Mouse (Mus musculus) neural tube, embryonic 12.5 days (tissue): ENCODE results near the gene Zp2. TPM values are rescaled to one million over a fixed set of nuclear protein-coding genes. Genes with fewer than 3 reads are reported as not detected.

Experiments used
- ATAC-seq: fragments of 200-750 bp; cut with Nextera tagmentation; 2 replicates; pipeline ENCODE4 v1.8.0; 2017; ENCODE audit warnings: low read depth, mild to moderate bottlenecking, moderate TSS enrichment, moderate library complexity; ENCODE audit not compliant: low FRiP score
- H3K27ac ChIP-seq: fragments of 300-500 bp; sonication (generic); 2 replicates; pipeline ENCODE4 v1.5.1; 2016
- H3K27me3 ChIP-seq: fragments of 300-500 bp; sonication (generic); replicated peaks from 2 replicates; pipeline ENCODE4 v1.6.1; 2016; ENCODE audit warnings: mild to moderate bottlenecking
- H3K36me3 ChIP-seq: fragments of 300-500 bp; sonication (generic); 2 replicates; pipeline ENCODE4 v1.6.1; 2016; ENCODE audit warnings: mild to moderate bottlenecking
- H3K4me1 ChIP-seq: fragments of 300-500 bp; sonication (generic); 2 replicates; pipeline ENCODE4 v1.6.1; 2016
- H3K4me2 ChIP-seq: fragments of 300-500 bp; sonication (generic); replicated peaks from 2 replicates; pipeline ENCODE4 v1.6.1; 2016; ENCODE audit warnings: mild to moderate bottlenecking
- H3K4me3 ChIP-seq: fragments of 300-500 bp; sonication (generic); 2 replicates; pipeline ENCODE4 v1.5.1; 2016
- H3K9ac ChIP-seq: fragments of 300-500 bp; sonication (generic); 2 replicates; pipeline ENCODE4 v1.6.1; 2016; ENCODE audit warnings: mild to moderate bottlenecking
- H3K9me3 ChIP-seq: fragments of 300-500 bp; sonication (generic); 2 replicates; pipeline ENCODE4 v1.6.1; 2016; ENCODE audit warnings: mild to moderate bottlenecking
- WGBS: fragments of 180-500 bp; shearing (Covaris S2); methylation state at CpG from one replicate; pipeline ENCODE4 v1.1.7; 2016; 5-methylcytosine and 5-hydroxymethylcytosine counted together
- polyA plus RNA-seq: library from polyadenylated mRNA; unstranded; fragments of >200 nt; fragmentation: Nextera tagmentation; extraction: Ambion mirVana; gene quantifications from 2 replicates; pipeline ENCODE4 v1.2.1, GENCODE M21; 2016

Zp2 gene
- polyA plus RNA-seq, 1 experiment from 2014 or later: not detected

GRCm38 (mm10) chr7:120174723-120175504 is 29.8 kb upstream of the Zp2 start:
- 0 out of 2 replicates have a peak, but pooled peaks cover 2% of the 10 kb centered on the region for H3K4me1 ChIP-seq
- ATAC-seq: no peak

GRCm38 (mm10) chr7:120173603-120174244 is 28.6 kb upstream of the Zp2 start, which contains the start of gene Anks4b:
Gene Anks4b (plus strand): TSS chr7:120173858.
- no peaks in the 10 kb centered on the region for H3K4me1 ChIP-seq
- no peak within 1 kb of the TSS for H3K9ac ChIP-seq
- no peak within 1 kb of the TSS for H3K4me2 ChIP-seq
- H3K27ac ChIP-seq: no peak within 1 kb of the TSS
- no peak for ATAC-seq
- no peaks in the 10 kb centered on the region for H3K36me3 ChIP-seq
- H3K27me3 ChIP-seq: no peaks in the 10 kb centered on the region
- 88% methylated on average over 10 of the region's 10 CpGs for WGBS
- H3K4me3 ChIP-seq: no peak within 1 kb of the TSS
- no peaks in the 10 kb centered on the region for H3K9me3 ChIP-seq

More at GRCm38 (mm10) chr7:120174723-120175504, 29.8 kb upstream of the Zp2 start:
- Histone ChIP-seq H3K36me3 (no peaks in the 10 kb centered on the region), H3K27me3 (no peaks in the 10 kb centered on the region), H3K4me3 (no peak overlapping the region), H3K9me3 (no peaks in the 10 kb centered on the region), H3K27ac (no peak overlapping the region), H3K4me2 (no peak overlapping the region), H3K9ac (no peak overlapping the region)
- WGBS: 87% methylated on average over 11 of the region's 11 CpGs

DNA sequence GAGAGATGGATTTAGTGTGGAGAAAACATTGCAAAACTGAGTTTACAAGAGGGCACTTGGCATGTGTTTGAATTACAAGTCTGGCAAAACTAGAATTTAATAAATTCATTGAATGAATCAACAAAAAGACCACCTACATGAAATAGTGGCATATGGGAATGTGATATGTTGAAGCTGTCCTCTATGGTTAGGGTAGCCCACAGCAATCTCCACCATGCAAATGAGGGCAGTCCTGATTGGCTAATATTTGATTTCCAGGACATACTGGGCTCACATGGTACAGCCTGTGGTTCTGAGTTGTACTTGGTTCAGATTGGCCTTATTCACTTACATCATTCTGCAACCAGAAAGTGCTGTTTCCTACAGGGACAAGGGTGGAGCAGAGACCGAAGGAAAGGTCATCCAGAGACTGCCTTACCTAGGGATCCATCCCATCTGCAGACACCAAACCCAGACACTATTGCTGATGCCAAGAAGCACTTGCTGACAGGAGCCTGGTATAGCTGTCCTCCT is 27.2 kb upstream of the Zp2 start:
- WGBS: 85% methylated on average over 1 of the region's 1 CpGs
- H3K4me1 ChIP-seq: no peaks in the 10 kb centered on the region
- no peak for ATAC-seq

GRCm38 (mm10) chr7:120163581-120164251 is 18.6 kb upstream of the Zp2 start:
- Histone ChIP-seq H3K27me3 (no peaks in the 10 kb centered on the region), H3K4me3 (no peak overlapping the region), H3K9ac (no peak overlapping the region), H3K36me3 (no peaks in the 10 kb centered on the region), H3K27ac (no peak overlapping the region), H3K9me3 (no peaks in the 10 kb centered on the region), H3K4me1 (no peaks in the 10 kb centered on the region), H3K4me2 (no peak overlapping the region)
- 91% methylated on average over 11 of the region's 11 CpGs for WGBS
- ATAC-seq: no peak

More for the DNA sequence above, 27.2 kb upstream of the Zp2 start:
- Histone ChIP-seq H3K27me3 (no peaks in the 10 kb centered on the region), H3K9ac (no peak overlapping the region), H3K27ac (no peak overlapping the region), H3K9me3 (no peaks in the 10 kb centered on the region), H3K4me2 (no peak overlapping the region), H3K4me3 (no peak overlapping the region), H3K36me3 (no peaks in the 10 kb centered on the region)

DNA sequence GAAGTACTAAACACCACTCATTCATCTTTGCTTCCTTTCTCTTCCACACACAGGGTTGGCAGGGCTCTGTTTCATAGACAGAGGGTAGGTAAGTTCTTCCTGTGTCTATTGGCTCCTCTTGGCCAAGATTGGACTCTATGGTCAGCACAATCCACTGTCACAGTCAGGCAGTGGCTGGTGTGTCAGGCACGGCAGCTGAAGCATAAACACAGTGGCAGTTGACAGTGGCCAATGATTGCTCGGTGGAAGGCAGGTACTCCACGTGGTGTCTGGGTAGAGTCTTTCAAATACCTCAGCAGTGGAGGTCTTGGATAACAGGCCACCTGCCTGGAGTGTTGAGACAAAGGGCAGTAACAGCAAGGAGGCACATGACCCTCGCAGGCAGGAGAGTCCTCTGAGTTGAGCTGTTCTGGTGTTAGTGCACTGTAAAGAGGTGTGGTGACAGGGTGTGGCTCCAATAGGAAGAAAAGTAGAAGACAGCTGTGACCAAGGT is 13.1 kb upstream of the Zp2 start:
- no peak overlapping the region for H3K4me2 ChIP-seq
- H3K36me3 ChIP-seq: no peaks in the 10 kb centered on the region
- no peaks in the 10 kb centered on the region for H3K9me3 ChIP-seq
- WGBS: 29% methylated on average over 4 of the region's 4 CpGs
- ATAC-seq: peak; percentile 33; the same call in 1 of the 2 replicates
- H3K27me3 ChIP-seq: no peaks in the 10 kb centered on the region
- H3K4me3 ChIP-seq: no peak overlapping the region
- no peak overlapping the region for H3K9ac ChIP-seq
- no peak overlapping the region for H3K27ac ChIP-seq
- peaks cover 20% of the 10 kb centered on the region for H3K4me1 ChIP-seq

- ATAC-seq: peak; percentile 68
Measured at GRCm38 (mm10) chr7:120157575-120158061, 12.5 kb upstream of the Zp2 start.

DNA sequence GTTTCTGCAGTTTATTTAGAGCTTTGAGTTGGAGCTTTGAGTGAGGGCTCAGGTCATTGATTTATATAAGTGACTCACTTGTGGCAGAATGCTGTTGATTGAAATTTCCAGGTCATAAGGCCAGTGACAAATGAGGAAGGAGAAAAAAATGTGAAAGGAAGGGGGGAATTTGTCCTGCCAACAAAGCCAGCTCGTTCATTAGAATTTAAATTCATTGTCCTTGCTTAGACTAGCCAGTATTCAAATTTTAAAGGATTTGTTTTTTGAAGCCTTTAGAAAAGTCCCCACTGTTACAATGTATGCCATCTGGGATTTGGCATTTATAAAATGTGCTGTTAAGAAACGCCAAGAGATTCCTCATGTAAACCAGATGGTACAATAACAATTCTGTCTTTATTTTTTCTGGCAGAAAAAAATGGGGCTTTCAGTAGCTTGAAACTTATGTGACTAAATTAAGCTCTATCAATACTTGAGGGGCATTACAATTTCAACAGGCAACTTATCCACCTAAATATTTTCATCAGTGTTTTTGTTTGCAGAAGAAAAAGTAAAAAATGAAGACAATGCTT is 11.8 kb upstream of the Zp2 start:
- no peak overlapping the region for H3K27ac ChIP-seq
- peaks cover 20% of the 10 kb centered on the region for H3K4me1 ChIP-seq
- H3K27me3 ChIP-seq: no peaks in the 10 kb centered on the region
- WGBS: 8% methylated on average over 2 of the region's 2 CpGs
- H3K4me3 ChIP-seq: no peak overlapping the region
- H3K9me3 ChIP-seq: no peaks in the 10 kb centered on the region
- no peak overlapping the region for H3K4me2 ChIP-seq
- no peak for ATAC-seq
- no peak overlapping the region for H3K9ac ChIP-seq
- no peaks in the 10 kb centered on the region for H3K36me3 ChIP-seq

More at GRCm38 (mm10) chr7:120157575-120158061, 12.5 kb upstream of the Zp2 start:
- Histone ChIP-seq H3K27me3 (no peaks in the 10 kb centered on the region), H3K9ac (no peak overlapping the region), H3K27ac (no peak overlapping the region), H3K4me3 (no peak overlapping the region), H3K4me1 (peaks cover 20% of the 10 kb centered on the region), H3K4me2 (no peak overlapping the region), H3K36me3 (no peaks in the 10 kb centered on the region), H3K9me3 (no peaks in the 10 kb centered on the region)
- 26% methylated on average over 5 of the region's 5 CpGs for WGBS

DNA sequence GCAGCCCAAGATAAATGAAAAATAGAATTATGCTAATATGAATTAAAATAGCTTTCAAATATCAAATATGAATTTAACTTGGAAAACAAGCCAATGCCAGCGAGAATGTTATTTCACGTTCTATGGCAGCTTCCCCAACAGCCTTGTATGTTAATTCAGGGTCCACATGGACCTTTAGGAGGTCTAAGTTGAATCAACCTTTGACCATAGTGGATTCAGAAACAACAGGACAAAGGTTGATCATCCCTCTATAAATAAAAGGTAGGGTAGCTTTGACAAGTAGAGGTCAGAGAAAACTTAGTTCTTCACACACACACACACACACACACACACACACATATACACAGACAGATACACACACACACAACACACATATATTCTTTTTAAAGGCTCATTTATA is 5.8 kb upstream of the Zp2 start:
- WGBS: 83% methylated on average over 2 of the region's 2 CpGs
- Histone ChIP-seq H3K4me2 (no peak overlapping the region), H3K4me3 (no peak overlapping the region), H3K36me3 (no peaks in the 10 kb centered on the region), H3K9me3 (no peaks in the 10 kb centered on the region), H3K27me3 (no peaks in the 10 kb centered on the region), H3K4me1 (no peaks in the 10 kb centered on the region), H3K27ac (no peak overlapping the region), H3K9ac (no peak overlapping the region)
- ATAC-seq: no peak

GRCm38 (mm10) chr7:120150257-120150656 is 5.2 kb upstream of the Zp2 start:
- no peak overlapping the region for H3K27ac ChIP-seq
- 25% methylated on average over 3 of the region's 3 CpGs for WGBS

GRCm38 (mm10) chr7:120142743-120143142 is 2.3 kb downstream of the Zp2 start:
- no peak overlapping the region for H3K4me3 ChIP-seq
- 91% methylated on average over 1 of the region's 1 CpGs for WGBS
- no peaks in the 10 kb centered on the region for H3K4me1 ChIP-seq
- ATAC-seq: no peak
- no peak overlapping the region for H3K27ac ChIP-seq
- H3K9me3 ChIP-seq: no peaks in the 10 kb centered on the region
- H3K9ac ChIP-seq: no peak overlapping the region
- no peak overlapping the region for H3K4me2 ChIP-seq
- no peaks in the 10 kb centered on the region for H3K36me3 ChIP-seq
- no peaks in the 10 kb centered on the region for H3K27me3 ChIP-seq

More at GRCm38 (mm10) chr7:120150257-120150656, 5.2 kb upstream of the Zp2 start:
- Histone ChIP-seq H3K36me3 (no peaks in the 10 kb centered on the region), H3K27me3 (no peaks in the 10 kb centered on the region), H3K9me3 (no peaks in the 10 kb centered on the region), H3K4me3 (no peak overlapping the region), H3K4me1 (no peaks in the 10 kb centered on the region), H3K9ac (no peak overlapping the region), H3K4me2 (no peak overlapping the region)
- no peak for ATAC-seq

GRCm38 (mm10) chr7:120128951-120129350 is 16.1 kb downstream of the Zp2 start:
- no peaks in the 10 kb centered on the region for H3K36me3 ChIP-seq
- no peak overlapping the region for H3K4me3 ChIP-seq
- no peak overlapping the region for H3K9ac ChIP-seq
- H3K27ac ChIP-seq: no peak overlapping the region
- ATAC-seq: no peak
- no peaks in the 10 kb centered on the region for H3K9me3 ChIP-seq
- peaks cover 6% of the 10 kb centered on the region; the same call in 1 of the 2 replicates for H3K4me1 ChIP-seq
- 67% methylated on average over 4 of the region's 4 CpGs for WGBS
- H3K27me3 ChIP-seq: no peaks in the 10 kb centered on the region
- no peak overlapping the region for H3K4me2 ChIP-seq
